Mouse (Mus musculus) retina, embryonic 14.5 days (tissue): ENCODE measurements around the gene Mbtd1.

Experiments
- DNase-seq: peaks from one replicate; pipeline ENCODE4 v3.0.0-alpha.2; 2015; ENCODE audit warnings: low spot score

The Mbtd1 gene

DNA sequence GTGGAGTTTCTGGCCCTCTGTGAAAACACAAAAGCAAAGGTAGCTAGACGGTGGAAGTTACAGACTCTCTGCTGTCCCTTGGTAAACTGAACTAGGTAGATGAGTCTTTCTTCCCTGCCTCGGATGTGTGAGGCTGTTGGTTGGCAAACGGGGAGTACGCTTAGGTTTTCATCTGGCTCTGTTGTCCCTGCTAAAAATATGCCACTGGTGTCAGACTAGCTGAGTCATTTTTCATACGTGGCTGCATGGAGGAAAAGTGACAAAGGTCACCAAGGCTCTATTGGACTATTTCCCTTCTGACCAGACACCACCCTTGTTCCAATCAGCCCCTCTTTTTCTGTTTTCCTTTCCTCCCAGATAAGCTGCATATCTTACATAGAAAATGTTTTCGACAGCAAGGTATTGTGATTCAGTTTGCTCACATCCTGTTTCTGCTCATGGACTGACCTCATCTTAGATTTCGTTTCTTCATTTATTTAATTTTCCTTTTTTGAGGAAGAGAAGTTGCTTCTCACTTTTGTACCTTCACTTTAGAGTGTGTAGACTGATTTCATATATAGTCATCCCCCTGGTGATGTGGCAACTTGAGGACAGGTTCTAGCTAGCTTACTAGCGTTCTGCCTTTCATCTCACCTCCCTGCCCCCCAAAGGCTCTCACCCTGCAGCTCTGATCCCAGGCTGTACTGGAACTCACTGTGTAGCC lies 102.1 kb downstream of the Mbtd1 start:
- no peak for DNase-seq

DNA sequence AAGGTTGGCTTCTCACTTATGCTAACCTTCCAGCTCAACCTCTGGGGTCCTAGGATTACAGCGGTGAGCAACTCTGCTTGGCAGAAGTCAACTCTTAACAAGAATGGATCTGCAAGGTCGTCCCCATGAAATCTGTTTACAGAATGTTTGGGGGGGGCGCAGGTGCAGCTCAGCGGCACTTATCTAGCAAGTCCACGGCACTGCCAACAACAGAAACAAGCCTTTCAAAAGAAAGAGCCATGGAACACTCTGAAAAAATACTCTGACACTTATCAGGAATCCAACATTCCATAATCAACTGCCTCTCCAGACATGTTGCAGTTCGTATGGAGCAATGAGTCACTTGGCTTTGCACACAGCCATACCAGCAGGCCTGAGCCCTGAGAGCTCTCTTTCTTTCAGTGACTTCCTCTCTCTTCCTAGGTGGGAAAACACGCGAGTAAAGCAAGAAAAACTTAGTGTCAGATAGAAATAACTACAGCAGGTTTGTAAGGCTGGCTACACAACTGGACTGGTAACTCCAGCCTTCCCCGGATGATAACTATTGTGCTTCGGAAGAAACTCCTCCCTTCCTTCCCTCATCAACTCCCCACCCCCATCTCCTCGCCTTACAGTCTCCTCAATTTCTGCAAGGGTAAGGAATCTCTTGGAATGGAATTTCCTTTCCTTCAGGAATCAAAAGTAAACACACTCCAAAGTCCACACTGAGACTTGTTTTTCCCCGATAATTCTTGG lies 102.8 kb downstream of the Mbtd1 start:
- DNase-seq: no peak

DNA sequence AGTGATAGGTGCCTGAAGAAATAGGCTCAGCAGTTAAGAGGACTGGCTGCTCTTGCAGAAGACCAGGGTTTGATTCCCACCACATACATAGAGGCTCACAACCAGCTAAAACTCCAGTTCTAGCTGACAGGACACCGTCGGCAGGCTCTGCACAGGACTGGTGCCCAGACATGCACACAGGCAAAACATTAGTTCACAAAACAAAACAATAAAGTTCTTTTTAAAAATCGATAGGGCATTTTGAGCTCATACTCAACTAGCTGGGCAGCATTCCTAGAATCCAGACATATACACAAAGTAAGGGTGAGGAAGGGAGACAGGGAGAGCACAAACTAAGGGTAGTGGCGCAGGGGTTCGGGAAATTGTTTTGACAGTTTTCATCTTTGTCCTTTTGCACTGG lies 108.9 kb downstream of the Mbtd1 start:
- no peak for DNase-seq

DNA sequence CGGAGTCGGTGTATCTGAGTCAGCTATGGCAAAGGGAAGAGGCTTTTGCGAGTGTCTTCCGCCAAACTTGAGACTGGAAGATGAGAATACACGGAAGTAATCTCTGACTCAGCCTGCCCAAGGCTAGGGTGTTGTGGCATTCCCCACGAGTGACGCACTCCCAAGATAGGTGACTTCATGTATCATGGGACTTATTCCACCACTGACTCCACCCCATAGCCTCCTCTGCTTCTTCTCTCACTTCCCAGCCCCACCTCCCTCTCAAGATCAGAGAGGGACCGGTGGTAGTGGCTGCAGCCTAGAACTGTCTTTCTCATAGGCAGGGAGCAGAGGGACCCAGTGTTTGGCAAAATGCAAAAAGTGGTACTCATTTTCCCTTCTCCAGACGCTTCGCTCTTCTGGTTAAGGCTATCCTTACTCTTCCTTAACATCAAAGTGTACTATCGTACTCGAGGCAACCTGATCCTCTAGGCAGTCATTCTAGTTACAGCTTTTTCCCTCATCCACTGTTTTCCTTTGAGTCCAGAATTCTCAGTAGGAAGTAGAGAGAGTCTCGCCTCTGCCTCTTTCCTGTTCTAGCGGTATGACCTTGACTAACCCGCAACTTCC lies 109.6 kb downstream of the Mbtd1 start:
- peak; percentile 38 for DNase-seq

DNA sequence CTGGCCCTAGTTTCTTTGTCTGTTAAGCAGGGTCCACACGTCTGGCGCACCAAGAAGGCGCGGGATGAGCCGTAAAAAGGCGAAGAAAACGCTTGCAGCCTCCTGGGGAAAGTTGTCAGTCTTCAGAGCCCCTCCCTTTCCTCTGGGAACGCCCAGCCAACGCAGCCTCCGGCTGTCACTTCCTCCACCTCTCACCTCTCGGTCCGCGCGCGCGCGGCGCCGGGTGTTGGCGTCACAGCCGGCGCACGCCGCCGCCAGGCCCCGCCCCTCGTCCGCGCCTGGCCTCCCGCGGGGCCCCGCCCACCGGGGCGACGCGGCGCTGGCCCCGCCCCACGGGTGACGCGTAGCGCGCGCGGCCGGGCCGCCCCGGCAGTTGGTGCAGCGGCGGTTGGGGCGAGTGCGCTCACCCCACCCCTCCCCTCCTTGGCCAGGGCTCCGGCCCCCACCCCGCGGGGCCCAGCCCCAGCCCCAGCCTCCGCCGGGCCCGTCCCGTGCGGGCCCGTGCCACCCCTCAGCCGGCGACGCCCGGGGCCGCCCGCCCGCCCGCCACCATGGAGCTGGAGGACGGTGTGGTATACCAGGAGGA lies 110.2 kb downstream of the Mbtd1 start, which contains the start of gene Spag9:
Spag9 (plus strand) TSS at position 372 of the 586 bp plus-strand sequence.
- DNase-seq: peak; percentile 94
